Mouse (Mus musculus) intestine, embryonic 14.5 days (tissue): Measurements from ENCODE around the gene Rdh1. TPM values are rescaled to one million over a fixed set of nuclear protein-coding genes. Genes with fewer than 3 reads are reported as not detected.
"Not testable (repeated sequence)": the region's sequence is repeated elsewhere in the genome, so short reads cannot be mapped to it uniquely, and the experiment has no call there.

Source experiments
- ATAC-seq: fragments of 200-750 bp; cut with Nextera tagmentation; replicated peaks from 2 replicates; pipeline ENCODE4 v1.8.0; 2017; ENCODE audit warnings: low read depth, moderate number of reproducible peaks, moderate TSS enrichment, moderate library complexity; ENCODE audit not compliant: low FRiP score, low TSS enrichment
- DNase-seq: peaks from one replicate; pipeline ENCODE4 v3.0.0-alpha.2; 2018; ENCODE audit warnings: low spot score
- H3K27ac ChIP-seq: fragments of 300-500 bp; sonication (generic); 2 replicates; pipeline ENCODE4 v1.5.1; 2014; ENCODE audit warnings: low read depth, mild to moderate bottlenecking, control low read depth
- H3K27me3 ChIP-seq: fragments of 300-500 bp; sonication (generic); replicated peaks from 2 replicates; pipeline ENCODE4 v1.6.1; 2014; ENCODE audit warnings: low read length, control low read depth; ENCODE audit not compliant: control insufficient read depth, insufficient read depth
- H3K36me3 ChIP-seq: fragments of 300-500 bp; sonication (generic); 2 replicates; pipeline ENCODE4 v1.6.1; 2014; ENCODE audit warnings: low read length, control low read depth; ENCODE audit not compliant: control insufficient read depth, insufficient read depth
- H3K4me1 ChIP-seq: fragments of 300-500 bp; sonication (generic); replicated peaks from 2 replicates; pipeline ENCODE4 v1.6.1; 2014; ENCODE audit warnings: low read length, control low read depth, mixed read lengths; ENCODE audit not compliant: control insufficient read depth, insufficient read depth
- H3K4me2 ChIP-seq: fragments of 300-500 bp; sonication (generic); 2 replicates; pipeline ENCODE4 v1.6.1; 2014; ENCODE audit warnings: low read length
- H3K4me3 ChIP-seq: fragments of 300-500 bp; sonication (generic); 2 replicates; pipeline ENCODE4 v1.5.1; 2014; ENCODE audit warnings: low read depth, low read length, control low read depth, mixed read lengths
- H3K9ac ChIP-seq: fragments of 300-500 bp; sonication (generic); 2 replicates; pipeline ENCODE4 v1.6.1; 2014; ENCODE audit warnings: mild to moderate bottlenecking, low read length
- H3K9me3 ChIP-seq: fragments of 300-500 bp; sonication (generic); 2 replicates; pipeline ENCODE4 v1.6.1; 2016; ENCODE audit warnings: low read length, control low read depth; ENCODE audit not compliant: control insufficient read depth
- WGBS: fragments of 180-500 bp; shearing (Covaris S2); extraction: QIAGEN DNeasy Blood & Tissue Kit; methylation state at CpG from one replicate; pipeline ENCODE4 v1.1.7; 2014; 5-methylcytosine and 5-hydroxymethylcytosine counted together
- polyA plus RNA-seq: library from polyadenylated mRNA; unstranded; fragments of >200 nt; fragmentation: Nextera tagmentation; extraction: Ambion mirVana; gene quantifications from 2 replicates; pipeline ENCODE4 v1.2.1, GENCODE M21; 2014

The Rdh1 gene
- polyA plus RNA-seq, 1 experiment from 2014 or later, result 0.07 TPM

- Histone ChIP-seq H3K27ac (no peak overlapping the region), H3K36me3 (no peaks in the 10 kb centered on the region), H3K4me2 (no peak overlapping the region), H3K9me3 (no peaks in the 10 kb centered on the region), H3K9ac (no peak overlapping the region), H3K27me3 (no peaks in the 10 kb centered on the region), H3K4me3 (no peak overlapping the region), H3K4me1 (no peaks in the 10 kb centered on the region)
- 62% methylated on average over 1 of the region's 1 CpGs for WGBS
- DNase-seq (no peak), ATAC-seq (no peak)
These were observed 39.8 kb downstream of the Rdh1 start for GRCm38 (mm10) chr10:127799295-127799694.

GRCm38 (mm10) chr10:127800891-127801290 is 41.4 kb downstream of the Rdh1 start, which contains the start of gene Rdh16:
Rdh16 (plus strand) TSS chr10:127801152.
- no peak within 1 kb of the TSS for H3K4me3 ChIP-seq
- DNase-seq (no peak), ATAC-seq (no peak)
- no peaks in the 10 kb centered on the region for H3K36me3 ChIP-seq
- H3K4me1 ChIP-seq, result no peaks in the 10 kb centered on the region
- WGBS, result 85% methylated on average over 6 of the region's 6 CpGs
- H3K27ac ChIP-seq, result no peak within 1 kb of the TSS
- no peak within 1 kb of the TSS for H3K9ac ChIP-seq
- no peak within 1 kb of the TSS for H3K4me2 ChIP-seq
- H3K9me3 ChIP-seq, result no peaks in the 10 kb centered on the region
- no peaks in the 10 kb centered on the region for H3K27me3 ChIP-seq

- 88% methylated on average over 2 of the region's 2 CpGs for WGBS
- Histone ChIP-seq H3K9me3 (no peaks in the 10 kb centered on the region), H3K4me1 (no peaks in the 10 kb centered on the region), H3K27me3 (no peaks in the 10 kb centered on the region), H3K9ac (no peak overlapping the region), H3K36me3 (no peaks in the 10 kb centered on the region), H3K4me3 (no peak overlapping the region), H3K4me2 (no peak overlapping the region), H3K27ac (no peak overlapping the region)
- ATAC-seq (no peak), DNase-seq (no peak)
These were observed 42.1 kb downstream of the Rdh1 start for GRCm38 (mm10) chr10:127801612-127802011.

- Histone ChIP-seq H3K27ac (no peak overlapping the region), H3K27me3 (no peaks in the 10 kb centered on the region), H3K9me3 (no peaks in the 10 kb centered on the region), H3K4me3 (no peak overlapping the region), H3K36me3 (no peaks in the 10 kb centered on the region), H3K4me2 (no peak overlapping the region), H3K9ac (no peak overlapping the region), H3K4me1 (no peaks in the 10 kb centered on the region)
- 82% methylated on average over 5 of the region's 5 CpGs for WGBS
- DNase-seq, result no peak
- no peak for ATAC-seq
These were observed 42.7 kb downstream of the Rdh1 start for GRCm38 (mm10) chr10:127802236-127802635.

- no peaks in the 10 kb centered on the region for H3K36me3 ChIP-seq
- H3K27me3 ChIP-seq, result no peaks in the 10 kb centered on the region
- no peak overlapping the region for H3K27ac ChIP-seq
- 65% methylated on average over 7 of the region's 7 CpGs for WGBS
- ATAC-seq, result no peak
- no peak overlapping the region for H3K9ac ChIP-seq
- no peaks in the 10 kb centered on the region for H3K9me3 ChIP-seq
- H3K4me2 ChIP-seq, result no peak overlapping the region
- no peak overlapping the region for H3K4me3 ChIP-seq
- no peak for DNase-seq
- H3K4me1 ChIP-seq, result no peaks in the 10 kb centered on the region
These were observed 44.9 kb downstream of the Rdh1 start for GRCm38 (mm10) chr10:127804416-127804815.

GRCm38 (mm10) chr10:127815888-127816287 is 56.4 kb downstream of the Rdh1 start:
- no peaks in the 10 kb centered on the region for H3K4me1 ChIP-seq

GRCm38 (mm10) chr10:127817268-127817910 is 57.9 kb downstream of the Rdh1 start:
- H3K9me3 ChIP-seq, H3K4me3 ChIP-seq, H3K36me3 ChIP-seq, H3K4me1 ChIP-seq, H3K27ac ChIP-seq, ATAC-seq, H3K9ac ChIP-seq, H3K4me2 ChIP-seq, DNase-seq, H3K27me3 ChIP-seq: not testable (repeated sequence)
- WGBS, result 68% methylated on average over 4 of the region's 4 CpGs

More at GRCm38 (mm10) chr10:127815888-127816287, 56.4 kb downstream of the Rdh1 start:
- H3K4me3 ChIP-seq, result no peak overlapping the region
- no peak overlapping the region for H3K4me2 ChIP-seq
- no peaks in the 10 kb centered on the region for H3K36me3 ChIP-seq
- H3K9me3 ChIP-seq, result no peaks in the 10 kb centered on the region
- no peak overlapping the region for H3K9ac ChIP-seq
- no peak for ATAC-seq
- DNase-seq, result no peak
- H3K27me3 ChIP-seq, result no peaks in the 10 kb centered on the region
- no peak overlapping the region for H3K27ac ChIP-seq

Other genes with a start within 250 kb of the Rdh1 start
- gene Ndufa4l2, start 244.8 kb upstream of the Rdh1 start, polyA plus RNA-seq, result 25.9 and 28.5 TPM in 2 replicates
- gene Shmt2, start 237.3 kb upstream of the Rdh1 start, polyA plus RNA-seq, result 132 and 142 TPM in 2 replicates
- 4.0 and 5.5 TPM in 2 replicates for gene Nxph4, start 225.2 kb upstream of the Rdh1 start, polyA plus RNA-seq
- 92.1 and 96.6 TPM in 2 replicates for gene Lrp1, start 138.6 kb upstream of the Rdh1 start, polyA plus RNA-seq
- 28.5 and 29.4 TPM in 2 replicates for gene Stat6, start 116.7 kb upstream of the Rdh1 start, polyA plus RNA-seq
- 8.8 and 8.9 TPM in 2 replicates for gene Nemp1, start 92.8 kb upstream of the Rdh1 start, polyA plus RNA-seq
- gene Nab2, start 91.2 kb upstream of the Rdh1 start, polyA plus RNA-seq, result 7.4 and 7.5 TPM in 2 replicates
- gene Myo1a, start 54.6 kb upstream of the Rdh1 start, polyA plus RNA-seq, result 11.5 and 15.3 TPM in 2 replicates
- gene Tac2, start 35.2 kb upstream of the Rdh1 start, polyA plus RNA-seq, result 5.3 and 8.3 TPM in 2 replicates
- 3.9 and 4.1 TPM in 2 replicates for gene Zbtb39, start 20.2 kb upstream of the Rdh1 start, polyA plus RNA-seq
- gene Gpr182, start 8.0 kb upstream of the Rdh1 start, polyA plus RNA-seq, result 0.39 and 0.43 TPM in 2 replicates
- not detected in 2 replicates for gene Rdh16f1, start 66 bp downstream of the Rdh1 start, polyA plus RNA-seq
- gene Rdh9, start 16.7 kb downstream of the Rdh1 start, polyA plus RNA-seq, result 0.07 TPM in 1 of 2 replicates, not detected in the other
- not detected in 2 replicates for gene Rdh16, start 41.4 kb downstream of the Rdh1 start, polyA plus RNA-seq
- not detected in 2 replicates for gene Rdh19, start 90.2 kb downstream of the Rdh1 start, polyA plus RNA-seq
- gene Rdh16f2, start 106.8 kb downstream of the Rdh1 start, polyA plus RNA-seq, result 0.14 TPM in 1 of 2 replicates, not detected in the other
- 0.14 TPM in 1 of 2 replicates, not detected in the other for gene Rdh7, start 129.1 kb downstream of the Rdh1 start, polyA plus RNA-seq
- gene Sdr9c7, start 138.8 kb downstream of the Rdh1 start, polyA plus RNA-seq, result not detected in 2 replicates
- gene Hsd17b6, start 247.9 kb downstream of the Rdh1 start, polyA plus RNA-seq, result not detected in 2 replicates